Mouse (Mus musculus): Measurements from ENCODE around the gene Fcrl5. TPM values are rescaled to one million over a fixed set of nuclear protein-coding genes. Genes with fewer than 3 reads are reported as not detected.

The Fcrl5 gene
- polyA plus RNA-seq, 1 experiment from 2014 or later: not detected

DNA sequence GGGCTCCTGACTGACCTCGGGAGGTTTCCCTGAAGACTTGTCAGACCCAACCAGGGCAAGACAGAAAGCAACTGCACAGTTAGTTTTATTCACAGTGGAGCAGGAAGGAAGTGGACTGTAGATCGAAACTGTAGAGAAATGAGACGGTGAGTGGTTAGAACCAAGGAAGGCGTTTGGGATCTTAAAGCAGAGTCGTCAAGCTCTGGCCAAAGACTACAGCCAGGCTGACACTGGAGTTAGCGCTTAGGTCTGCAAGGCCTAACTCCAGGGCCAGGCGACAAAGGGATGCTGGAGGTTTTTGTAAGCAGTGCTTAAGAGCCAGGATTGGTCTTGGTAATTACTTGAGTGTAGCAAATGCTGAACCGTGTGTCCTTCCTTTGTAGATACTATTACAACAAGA is 93.3 kb downstream of the Fcrl5 start:
- TF ChIP-seq CTCF (IDR thresholded peaks at IDR 0.05; ENCODE audit: low read depth): no peak
- no peak for TF ChIP-seq EP300 (IDR thresholded peaks at IDR 0.05; ENCODE audit: low read depth)
- H3K4me1 ChIP-seq (ENCODE audit: insufficient read depth): peaks cover 19% of the 10 kb centered on the region
- peaks cover 46% of the 10 kb centered on the region for H3K36me3 ChIP-seq (replicated peaks; ENCODE audit: insufficient read depth, low read length)
- WGBS (ENCODE audit: insufficient replicate concordance): 68% methylated on average over 8 of the region's 8 CpGs
- DNase-seq (no peak), ATAC-seq (no peak)
- H3K9me3 ChIP-seq (ENCODE audit: low read length): no peaks in the 10 kb centered on the region
- no peaks in the 10 kb centered on the region for H3K27me3 ChIP-seq (ENCODE audit: insufficient read depth, low read length)
- no peak overlapping the region for H3K27ac ChIP-seq (ENCODE audit: low read depth)
- H3K4me3 ChIP-seq (ENCODE audit: low read depth, low read length): no peak overlapping the region
- H3K4me2 ChIP-seq (ENCODE audit: low read depth, low read length): no peak overlapping the region
- no peak overlapping the region for H3K9ac ChIP-seq (replicated peaks)

DNA sequence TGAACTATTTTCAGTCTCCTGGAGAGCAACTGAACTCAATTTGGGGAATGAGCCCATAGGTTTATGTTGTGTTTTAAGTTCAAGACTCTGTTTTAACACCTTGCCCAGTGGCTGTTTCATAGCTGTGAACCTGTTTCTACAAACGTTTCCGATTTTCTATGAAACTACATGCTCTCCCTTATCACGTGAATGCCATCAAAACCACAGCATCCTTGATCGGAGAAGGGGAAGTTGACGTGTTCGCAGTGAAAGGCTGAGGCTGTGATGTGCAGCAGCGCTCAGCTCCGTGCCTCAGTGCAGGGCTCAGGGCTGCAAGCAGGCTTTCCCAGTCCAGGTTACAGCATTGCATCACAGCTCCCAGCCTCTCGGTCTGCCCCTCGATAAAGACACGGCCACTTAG is 94.0 kb downstream of the Fcrl5 start:
- ATAC-seq (no peak), DNase-seq (no peak)
- Histone ChIP-seq H3K27ac (ENCODE audit: low read depth) (no peak overlapping the region), H3K36me3 (replicated peaks; ENCODE audit: insufficient read depth, low read length) (peaks cover 46% of the 10 kb centered on the region), H3K4me1 (ENCODE audit: insufficient read depth) (peaks cover 19% of the 10 kb centered on the region), H3K27me3 (ENCODE audit: insufficient read depth, low read length) (no peaks in the 10 kb centered on the region), H3K4me2 (ENCODE audit: low read depth, low read length) (no peak overlapping the region), H3K9me3 (ENCODE audit: low read length) (no peaks in the 10 kb centered on the region), H3K9ac (replicated peaks) (no peak overlapping the region), H3K4me3 (ENCODE audit: low read depth, low read length) (no peak overlapping the region)
- WGBS (ENCODE audit: insufficient replicate concordance): 39% methylated on average over 11 of the region's 11 CpGs
- TF ChIP-seq CTCF (IDR thresholded peaks at IDR 0.05; ENCODE audit: low read depth): no peak
- no peak for TF ChIP-seq EP300 (IDR thresholded peaks at IDR 0.05; ENCODE audit: low read depth)

DNA sequence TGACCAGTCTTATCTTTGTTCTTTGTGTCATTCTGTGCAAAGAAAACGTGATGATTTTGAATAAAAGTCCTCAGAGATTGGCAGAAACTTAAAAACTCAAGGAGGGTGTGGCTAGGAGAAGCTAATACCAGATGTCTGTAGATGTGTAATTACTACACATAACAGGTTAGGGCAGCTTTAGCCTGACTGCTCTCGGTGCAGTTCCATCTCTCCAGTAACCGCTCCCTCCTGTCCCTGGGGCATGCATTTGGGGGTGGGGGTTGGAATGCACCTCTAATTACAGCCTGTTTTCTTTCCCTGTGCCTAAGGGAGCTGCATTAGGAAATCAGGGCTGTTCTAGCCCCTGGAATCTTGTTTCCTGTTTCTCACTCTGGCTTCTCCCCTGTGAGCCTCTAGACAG is 94.7 kb downstream of the Fcrl5 start:
- DNase-seq: no peak
- ATAC-seq: no peak
- no peak for TF ChIP-seq CTCF (IDR thresholded peaks at IDR 0.05; ENCODE audit: low read depth)
- no peak for TF ChIP-seq EP300 (IDR thresholded peaks at IDR 0.05; ENCODE audit: low read depth)
- Histone ChIP-seq H3K4me2 (ENCODE audit: low read depth, low read length) (no peak overlapping the region), H3K36me3 (replicated peaks; ENCODE audit: insufficient read depth, low read length) (peaks cover 49% of the 10 kb centered on the region), H3K9ac (replicated peaks) (no peak overlapping the region), H3K9me3 (ENCODE audit: low read length) (no peaks in the 10 kb centered on the region), H3K27ac (ENCODE audit: low read depth) (no peak overlapping the region), H3K27me3 (ENCODE audit: insufficient read depth, low read length) (no peaks in the 10 kb centered on the region), H3K4me1 (ENCODE audit: insufficient read depth) (peaks cover 13% of the 10 kb centered on the region), H3K4me3 (ENCODE audit: low read depth, low read length) (no peak overlapping the region)
- WGBS (ENCODE audit: insufficient replicate concordance): 78% methylated on average over 3 of the region's 3 CpGs

DNA sequence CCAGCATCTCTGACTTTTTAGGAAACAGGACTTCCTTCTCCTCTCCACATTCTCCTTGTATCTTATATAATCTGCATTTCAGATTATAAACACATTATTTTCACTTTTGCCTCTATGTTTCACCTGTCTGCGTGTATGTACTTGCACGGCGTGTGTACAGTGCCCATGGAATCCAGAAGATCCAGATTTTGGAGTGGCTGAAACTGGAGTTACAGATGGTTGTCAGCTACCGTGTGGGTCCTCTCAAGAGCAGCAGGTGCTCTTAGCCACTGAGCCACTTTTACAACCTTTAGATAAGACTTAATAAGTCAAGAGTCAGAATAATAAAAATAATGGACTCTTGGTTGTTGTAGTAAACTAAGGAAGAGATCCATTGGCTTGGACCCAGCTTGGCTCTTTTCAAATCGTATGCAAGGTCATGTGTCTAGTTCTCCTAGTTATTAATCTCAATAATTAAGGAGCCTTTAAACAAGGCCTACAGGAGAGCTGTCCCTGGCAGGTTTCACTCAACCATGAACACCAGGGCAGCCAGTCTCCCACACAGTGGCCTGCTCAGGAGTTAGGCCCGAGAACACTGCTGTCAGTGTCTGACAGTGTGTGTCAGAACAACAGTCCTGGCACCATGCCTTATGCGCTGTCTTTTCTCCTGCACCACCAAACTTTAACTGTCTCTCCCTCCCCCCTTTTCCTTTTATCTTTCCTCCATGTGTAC is 98.2 kb downstream of the Fcrl5 start:
- H3K36me3 ChIP-seq (replicated peaks; ENCODE audit: insufficient read depth, low read length): peaks cover 56% of the 10 kb centered on the region

DNA sequence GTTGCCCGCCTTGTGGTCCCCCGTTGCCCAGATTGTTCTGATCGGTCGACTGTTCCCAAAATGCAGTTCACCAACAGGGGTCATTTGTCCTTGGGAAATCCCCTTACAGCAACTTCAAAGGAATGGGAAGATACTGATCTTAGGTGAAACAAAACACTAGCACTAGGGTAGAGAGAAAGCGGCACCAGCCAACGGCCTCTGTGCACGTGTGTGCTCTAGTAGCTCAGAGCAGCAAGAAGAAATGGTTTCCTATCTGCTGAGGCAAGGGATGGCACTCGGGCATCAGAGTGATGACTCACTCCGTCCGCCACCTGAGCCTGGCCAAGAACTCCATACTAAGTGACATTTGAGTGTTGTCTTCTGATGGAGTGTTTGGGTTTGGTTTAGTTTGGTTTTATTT is 102.5 kb downstream of the Fcrl5 start:
- Histone ChIP-seq H3K9ac (replicated peaks) (no peak overlapping the region), H3K27ac (ENCODE audit: low read depth) (no peak overlapping the region), H3K36me3 (replicated peaks; ENCODE audit: insufficient read depth, low read length) (peaks cover 26% of the 10 kb centered on the region), H3K9me3 (ENCODE audit: low read length) (no peaks in the 10 kb centered on the region), H3K4me2 (ENCODE audit: low read depth, low read length) (no peak overlapping the region), H3K4me3 (ENCODE audit: low read depth, low read length) (no peak overlapping the region), H3K4me1 (ENCODE audit: insufficient read depth) (peaks cover 30% of the 10 kb centered on the region), H3K27me3 (ENCODE audit: insufficient read depth, low read length) (no peaks in the 10 kb centered on the region)
- WGBS (ENCODE audit: insufficient replicate concordance): 74% methylated on average over 10 of the region's 10 CpGs
- DNase-seq (no peak), ATAC-seq (no peak)
- TF ChIP-seq CTCF (IDR thresholded peaks at IDR 0.05; ENCODE audit: low read depth) (no peak), EP300 (IDR thresholded peaks at IDR 0.05; ENCODE audit: low read depth) (no peak)

More for the DNA sequence above, 98.2 kb downstream of the Fcrl5 start:
- H3K9me3 ChIP-seq (ENCODE audit: low read length): no peaks in the 10 kb centered on the region
- no peak overlapping the region for H3K27ac ChIP-seq (ENCODE audit: low read depth)
- ATAC-seq (no peak), DNase-seq (no peak)
- TF ChIP-seq EP300 (IDR thresholded peaks at IDR 0.05; ENCODE audit: low read depth) (no peak), CTCF (IDR thresholded peaks at IDR 0.05; ENCODE audit: low read depth) (no peak)
- H3K9ac ChIP-seq (replicated peaks): no peak overlapping the region
- no peak overlapping the region for H3K4me3 ChIP-seq (ENCODE audit: low read depth, low read length)
- 86% methylated on average over 7 of the region's 7 CpGs for WGBS (ENCODE audit: insufficient replicate concordance)
- H3K4me1 ChIP-seq (ENCODE audit: insufficient read depth): no peaks in the 10 kb centered on the region; the same call in none of the 2 replicates
- H3K27me3 ChIP-seq (ENCODE audit: insufficient read depth, low read length): no peaks in the 10 kb centered on the region
- no peak overlapping the region for H3K4me2 ChIP-seq (ENCODE audit: low read depth, low read length)

DNA sequence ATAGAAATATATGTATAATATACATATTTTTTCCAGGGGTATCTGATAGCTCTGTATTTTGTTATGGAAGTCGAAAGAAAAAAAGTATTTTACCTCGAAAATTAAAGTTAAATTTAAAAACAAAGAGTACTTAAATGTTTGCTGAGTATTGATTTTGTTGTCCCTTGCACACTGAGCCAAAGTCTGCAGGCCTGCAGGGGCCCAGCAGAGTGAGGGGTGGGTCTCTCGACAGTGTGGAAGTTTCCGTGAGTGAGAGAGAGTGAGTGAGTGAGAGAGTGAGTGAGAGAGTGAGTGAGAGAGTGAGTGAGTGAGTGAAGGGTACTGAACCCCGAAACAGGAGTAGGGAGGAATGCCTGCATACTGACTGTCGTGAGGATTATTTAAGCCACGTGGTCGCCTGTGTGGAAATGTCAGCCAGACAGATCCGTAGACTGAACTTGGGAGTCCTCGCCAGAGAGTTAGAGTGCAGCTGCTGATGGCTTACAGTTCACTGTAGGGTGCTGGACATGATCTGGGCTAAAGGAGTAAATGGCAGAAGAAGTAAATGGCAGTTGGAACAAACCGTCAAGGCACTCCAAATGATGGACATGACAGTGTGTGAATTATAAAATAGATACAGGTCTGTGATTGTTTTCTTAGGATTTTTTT is 104.6 kb downstream of the Fcrl5 start:
- ATAC-seq: peak; percentile 87
- TF ChIP-seq CTCF (IDR thresholded peaks at IDR 0.05; ENCODE audit: low read depth) (no peak), EP300 (IDR thresholded peaks at IDR 0.05; ENCODE audit: low read depth) (no peak)

More for the DNA sequence above, 104.6 kb downstream of the Fcrl5 start:
- Histone ChIP-seq H3K9me3 (ENCODE audit: low read length) (no peaks in the 10 kb centered on the region), H3K4me1 (ENCODE audit: insufficient read depth) (peaks cover 35% of the 10 kb centered on the region), H3K9ac (replicated peaks) (no peak overlapping the region), H3K27ac (ENCODE audit: low read depth) (peak overlapping the region; percentile 78), H3K27me3 (ENCODE audit: insufficient read depth, low read length) (no peaks in the 10 kb centered on the region), H3K4me2 (ENCODE audit: low read depth, low read length) (no peak overlapping the region), H3K4me3 (ENCODE audit: low read depth, low read length) (no peak overlapping the region), H3K36me3 (replicated peaks; ENCODE audit: insufficient read depth, low read length) (peaks cover 20% of the 10 kb centered on the region)
- WGBS (ENCODE audit: insufficient replicate concordance): 68% methylated on average over 11 of the region's 11 CpGs
- DNase-seq: peak; percentile 39

All from liver, postnatal 0 days (tissue).